Mouse (Mus musculus) thymus, adult 2 months (tissue): ENCODE measurements around the gene Ptgdr.

ENCODE experiments used
- CTCF ChIP-seq: fragments of 200-500 bp; IDR thresholded peaks from 2 replicates; pipeline ENCODE4 v1.5.1; 2012; ENCODE audit warnings: mild to moderate bottlenecking, control low read depth, low read length, moderate library complexity, borderline replicate concordance; ENCODE audit not compliant: control insufficient read depth, poor library complexity, insufficient read depth; ENCODE audit errors: extremely low read depth
- POLR2A ChIP-seq: fragments of 200-500 bp; IDR thresholded peaks from 2 replicates; pipeline ENCODE4 v1.6.1; 2012; ENCODE audit warnings: mild to moderate bottlenecking, low read length, control low read depth, moderate library complexity; ENCODE audit not compliant: control insufficient read depth, poor library complexity, insufficient read depth; ENCODE audit errors: extremely low read depth

- TF ChIP-seq CTCF (no peak), POLR2A (no peak)
These were observed at the start of gene Ptgdr for GRCm38 (mm10) chr14:44858868-44859613.
